Mouse (Mus musculus): Measurements from ENCODE around the gene Cwc22. TPM values are rescaled to one million over a fixed set of nuclear protein-coding genes. Genes with fewer than 3 reads are reported as not detected.

Cwc22 gene
- polyA plus RNA-seq, 1 experiment from 2014 or later = 28.8 TPM

GRCm38 (mm10) chr2:77934138-77934537 is 12.0 kb downstream of the Cwc22 start:
- Histone ChIP-seq H3K36me3 (peaks cover 86% of the 10 kb centered on the region), H3K4me1 (replicated peaks) (no peaks in the 10 kb centered on the region), H3K27ac (no peak overlapping the region), H3K27me3 (ENCODE audit: insufficient read depth, poor library complexity, severe bottlenecking) (no peaks in the 10 kb centered on the region), H3K9me3 (no peaks in the 10 kb centered on the region), H3K4me3 (no peak overlapping the region)
- no peak for DNase-seq (ENCODE audit: low spot score)
- 87% methylated on average over 4 of the region's 4 CpGs for WGBS

GRCm38 (mm10) chr2:77933630-77934029 is 12.5 kb downstream of the Cwc22 start:
- Histone ChIP-seq H3K4me3 (no peak overlapping the region), H3K9me3 (no peaks in the 10 kb centered on the region), H3K27ac (no peak overlapping the region), H3K27me3 (ENCODE audit: insufficient read depth, poor library complexity, severe bottlenecking) (no peaks in the 10 kb centered on the region), H3K36me3 (peaks cover 87% of the 10 kb centered on the region), H3K4me1 (replicated peaks) (no peaks in the 10 kb centered on the region)
- no peak for DNase-seq (ENCODE audit: low spot score)
- WGBS = 84% methylated on average over 2 of the region's 2 CpGs

- Histone ChIP-seq H3K4me1 (replicated peaks) (no peaks in the 10 kb centered on the region), H3K27ac (no peak overlapping the region), H3K9me3 (no peaks in the 10 kb centered on the region), H3K36me3 (peaks cover 99% of the 10 kb centered on the region), H3K4me3 (no peak overlapping the region), H3K27me3 (ENCODE audit: insufficient read depth, poor library complexity, severe bottlenecking) (no peaks in the 10 kb centered on the region)
- no peak for DNase-seq (ENCODE audit: low spot score)
- 95% methylated on average over 1 of the region's 1 CpGs for WGBS
Observed at GRCm38 (mm10) chr2:77931958-77932357, 14.2 kb downstream of the Cwc22 start.

GRCm38 (mm10) chr2:77928352-77928751 is 17.8 kb downstream of the Cwc22 start:
- no peak for DNase-seq (ENCODE audit: low spot score)
- Histone ChIP-seq H3K4me1 (replicated peaks) (no peaks in the 10 kb centered on the region), H3K36me3 (peaks cover 93% of the 10 kb centered on the region), H3K4me3 (no peak overlapping the region), H3K9me3 (no peaks in the 10 kb centered on the region), H3K27ac (no peak overlapping the region), H3K27me3 (ENCODE audit: insufficient read depth, poor library complexity, severe bottlenecking) (no peaks in the 10 kb centered on the region)
- 93% methylated on average over 10 of the region's 10 CpGs for WGBS

- no peak for DNase-seq (ENCODE audit: low spot score)
- no peaks in the 10 kb centered on the region for H3K4me1 ChIP-seq (replicated peaks)
- H3K4me3 ChIP-seq = no peak overlapping the region
- peaks cover 94% of the 10 kb centered on the region for H3K36me3 ChIP-seq
- H3K27me3 ChIP-seq (ENCODE audit: insufficient read depth, poor library complexity, severe bottlenecking) = no peaks in the 10 kb centered on the region
- 95% methylated on average over 7 of the region's 7 CpGs for WGBS
- H3K9me3 ChIP-seq = no peaks in the 10 kb centered on the region
- no peak overlapping the region for H3K27ac ChIP-seq
Observed at GRCm38 (mm10) chr2:77926468-77926867, 19.7 kb downstream of the Cwc22 start.

GRCm38 (mm10) chr2:77925997-77926396 is 20.2 kb downstream of the Cwc22 start:
- WGBS = 94% methylated on average over 2 of the region's 2 CpGs
- Histone ChIP-seq H3K27me3 (ENCODE audit: insufficient read depth, poor library complexity, severe bottlenecking) (no peaks in the 10 kb centered on the region), H3K4me3 (no peak overlapping the region), H3K27ac (no peak overlapping the region), H3K4me1 (replicated peaks) (no peaks in the 10 kb centered on the region), H3K9me3 (no peaks in the 10 kb centered on the region), H3K36me3 (peaks cover 94% of the 10 kb centered on the region)
- no peak for DNase-seq (ENCODE audit: low spot score)

GRCm38 (mm10) chr2:77925187-77925924 is 20.8 kb downstream of the Cwc22 start:
- Histone ChIP-seq H3K36me3 (peaks cover 94% of the 10 kb centered on the region), H3K4me1 (replicated peaks) (no peaks in the 10 kb centered on the region), H3K4me3 (no peak overlapping the region), H3K27me3 (ENCODE audit: insufficient read depth, poor library complexity, severe bottlenecking) (no peaks in the 10 kb centered on the region), H3K9me3 (no peaks in the 10 kb centered on the region), H3K27ac (no peak overlapping the region)
- WGBS = 80% methylated on average over 7 of the region's 7 CpGs
- no peak for DNase-seq (ENCODE audit: low spot score)

- Histone ChIP-seq H3K4me3 (no peak overlapping the region), H3K27me3 (ENCODE audit: insufficient read depth, poor library complexity, severe bottlenecking) (no peaks in the 10 kb centered on the region), H3K36me3 (peaks cover 94% of the 10 kb centered on the region), H3K4me1 (replicated peaks) (no peaks in the 10 kb centered on the region), H3K27ac (no peak overlapping the region), H3K9me3 (no peaks in the 10 kb centered on the region)
- no peak for DNase-seq (ENCODE audit: low spot score)
- WGBS = 94% methylated on average over 3 of the region's 3 CpGs
Observed at GRCm38 (mm10) chr2:77924003-77924402, 22.2 kb downstream of the Cwc22 start.

- Histone ChIP-seq H3K4me3 (no peak overlapping the region), H3K27ac (no peak overlapping the region), H3K27me3 (ENCODE audit: insufficient read depth, poor library complexity, severe bottlenecking) (no peaks in the 10 kb centered on the region), H3K9me3 (no peaks in the 10 kb centered on the region), H3K4me1 (replicated peaks) (no peaks in the 10 kb centered on the region), H3K36me3 (peaks cover 94% of the 10 kb centered on the region)
- WGBS = 95% methylated on average over 8 of the region's 8 CpGs
- no peak for DNase-seq (ENCODE audit: low spot score)
Observed at GRCm38 (mm10) chr2:77923182-77923581, 23.0 kb downstream of the Cwc22 start.

- no peak for DNase-seq (ENCODE audit: low spot score)
- H3K36me3 ChIP-seq = peaks cover 93% of the 10 kb centered on the region
- no peaks in the 10 kb centered on the region for H3K9me3 ChIP-seq
- WGBS = 98% methylated on average over 4 of the region's 4 CpGs
- H3K27ac ChIP-seq = no peak overlapping the region
- H3K27me3 ChIP-seq (ENCODE audit: insufficient read depth, poor library complexity, severe bottlenecking) = no peaks in the 10 kb centered on the region
- no peak overlapping the region for H3K4me3 ChIP-seq
- no peaks in the 10 kb centered on the region for H3K4me1 ChIP-seq (replicated peaks)
Observed at GRCm38 (mm10) chr2:77921307-77921706, 24.9 kb downstream of the Cwc22 start.

GRCm38 (mm10) chr2:77920621-77921020 is 25.6 kb downstream of the Cwc22 start:
- Histone ChIP-seq H3K4me3 (no peak overlapping the region), H3K36me3 (peaks cover 94% of the 10 kb centered on the region), H3K27me3 (ENCODE audit: insufficient read depth, poor library complexity, severe bottlenecking) (no peaks in the 10 kb centered on the region), H3K4me1 (replicated peaks) (no peaks in the 10 kb centered on the region), H3K27ac (no peak overlapping the region), H3K9me3 (no peaks in the 10 kb centered on the region)
- 93% methylated on average over 2 of the region's 2 CpGs for WGBS
- DNase-seq (ENCODE audit: low spot score) = no peak

GRCm38 (mm10) chr2:77918474-77918873 is 27.7 kb downstream of the Cwc22 start:
- no peaks in the 10 kb centered on the region for H3K4me1 ChIP-seq (replicated peaks)
- WGBS = 85% methylated on average over 3 of the region's 3 CpGs

GRCm38 (mm10) chr2:77918006-77918405 is 28.2 kb downstream of the Cwc22 start:
- Histone ChIP-seq H3K9me3 (no peaks in the 10 kb centered on the region), H3K36me3 (peaks cover 96% of the 10 kb centered on the region), H3K4me3 (no peak overlapping the region), H3K27me3 (ENCODE audit: insufficient read depth, poor library complexity, severe bottlenecking) (no peaks in the 10 kb centered on the region), H3K27ac (no peak overlapping the region), H3K4me1 (replicated peaks) (no peaks in the 10 kb centered on the region)
- no peak for DNase-seq (ENCODE audit: low spot score)
- WGBS = 88% methylated on average over 2 of the region's 2 CpGs

More at GRCm38 (mm10) chr2:77918474-77918873, 27.7 kb downstream of the Cwc22 start:
- H3K27me3 ChIP-seq (ENCODE audit: insufficient read depth, poor library complexity, severe bottlenecking) = no peaks in the 10 kb centered on the region
- no peak overlapping the region for H3K4me3 ChIP-seq
- H3K9me3 ChIP-seq = no peaks in the 10 kb centered on the region
- no peak for DNase-seq (ENCODE audit: low spot score)
- no peak overlapping the region for H3K27ac ChIP-seq
- peaks cover 97% of the 10 kb centered on the region for H3K36me3 ChIP-seq

GRCm38 (mm10) chr2:77917360-77917734 is 28.8 kb downstream of the Cwc22 start:
- WGBS = 97% methylated on average over 3 of the region's 3 CpGs

More at GRCm38 (mm10) chr2:77917360-77917734, 28.8 kb downstream of the Cwc22 start:
- Histone ChIP-seq H3K27me3 (ENCODE audit: insufficient read depth, poor library complexity, severe bottlenecking) (no peaks in the 10 kb centered on the region), H3K4me1 (replicated peaks) (no peaks in the 10 kb centered on the region), H3K36me3 (peaks cover 96% of the 10 kb centered on the region), H3K9me3 (no peaks in the 10 kb centered on the region), H3K4me3 (no peak overlapping the region), H3K27ac (no peak overlapping the region)
- DNase-seq (ENCODE audit: low spot score) = no peak
